Mouse (Mus musculus) gastrocnemius, postnatal 36 days (tissue): ENCODE data around the gene Fam240a. TPM values are rescaled to one million over a fixed set of nuclear protein-coding genes. Genes with fewer than 3 reads are reported as not detected.

Experiments
- DNase-seq, 2 experiments: peaks; one replicate each; pipeline ENCODE4 v3.0.0; 2022
- intact Hi-C: fragments of 180-260 bp; cut with DNase I; formaldehyde crosslinking; loops from one replicate; pipeline ENCODE4 v1.15.1; 2025
- microRNA-seq, 2 experiments: library from miRNA; unstranded; fragments of <30 nt; microRNA quantifications; one replicate each; pipeline ENCODE4 v1.2.0; 2021
- total RNA-seq, 2 experiments: library from RNA; stranded (reverse); gene quantifications; 2 replicates each; pipeline ENCODE4 v1.2.3; 2021

The Fam240a gene
- total RNA-seq, 2 experiments from 2014 or later: 1.2 TPM; not detected in 1

GRCm38 (mm10) chr9:110873681-110874659, 42.7 kb downstream of the Fam240a start:
- no peak for DNase-seq
- intact Hi-C loops: loop anchor here (5.0 kb wide), 2 partner anchors 142 to 237 kb away; no protein-coding TSS in a partner anchor

- peak in 1 of 2 experiments; percentile 34 for DNase-seq
- intact Hi-C loops: loop anchor here (2.0 to 5.0 kb wide), 4 partner anchors 88 to 234 kb away; no protein-coding TSS in a partner anchor
Observed at GRCm38 (mm10) chr9:110871030-110871429, 45.6 kb downstream of the Fam240a start.

Small RNAs within 50 kb of the gene (microRNA-seq; reads per million reads assigned to microRNA genes)
- 0 reads per million in 2 experiments for gene Gm24269

Other genes starting within 250 kb of the Fam240a start
- 1,000 to 10,000 TPM in 1 of 2 experiments, 100 to 1,000 TPM in 1; 290 to 1,186 TPM for gene Myl3, start 175.0 kb downstream of the Fam240a start, total RNA-seq
- 1 to 10 TPM in 1 of 2 experiments, under 1 TPM in 1; 0.74 to 1.1 TPM for gene Pth1r, start 169.7 kb downstream of the Fam240a start, total RNA-seq
- not detected for gene Prss42, start 118.7 kb downstream of the Fam240a start, total RNA-seq
- gene Prss44, start 102.9 kb downstream of the Fam240a start, total RNA-seq: not detected
- not detected for gene Prss43, start 90.2 kb downstream of the Fam240a start, total RNA-seq
- gene Prss45, start 82.3 kb downstream of the Fam240a start, total RNA-seq: not detected
- not detected for gene Prss46, start 72.4 kb downstream of the Fam240a start, total RNA-seq
- not detected for gene Prss50, start 58.9 kb downstream of the Fam240a start, total RNA-seq
- gene Als2cl, start 37.0 kb downstream of the Fam240a start, total RNA-seq: 1 to 10 TPM; 4.6 to 6.6 TPM
- gene Tmie, start 36.7 kb downstream of the Fam240a start, total RNA-seq: under 1 TPM; 0.37 to 0.41 TPM
- gene Tdgf1, start 29.3 kb upstream of the Fam240a start, total RNA-seq: not detected
- gene Lrrc2, start 34.7 kb upstream of the Fam240a start, total RNA-seq: 10 to 100 TPM; 45.8 to 73.6 TPM
- 1 to 10 TPM in 1 of 2 experiments, under 1 TPM in 1; 0.54 to 1.3 TPM for gene Rtp3, start 73.7 kb upstream of the Fam240a start, total RNA-seq
- not detected for gene Ltf, start 102.4 kb upstream of the Fam240a start, total RNA-seq
- 1 to 10 TPM; 3.2 to 6.8 TPM for gene Ccrl2, start 140.7 kb upstream of the Fam240a start, total RNA-seq
- gene Lrrfip2, start 200.7 kb upstream of the Fam240a start, total RNA-seq: 10 to 100 TPM; 63.9 to 69.2 TPM